Mouse (Mus musculus): Measurements from ENCODE around the gene Lhcgr. TPM values are rescaled to one million over a fixed set of nuclear protein-coding genes. Genes with fewer than 3 reads are reported as not detected.

The Lhcgr gene
- polyA plus RNA-seq (2015; fragmentation: Illumina TruSeq; extraction: RNeasy Lipid Tissue Mini Kit (QIAGEN cat#74804); ENCODE audit: insufficient read depth, low replicate concordance), result 0.36 TPM

GRCm38 (mm10) chr17:88791440-88792152 lies at the start of gene Lhcgr:
Gene Lhcgr (minus strand): TSS chr17:88791990.

GRCm38 (mm10) chr17:88668452-88668851 lies 123.3 kb downstream of the Lhcgr start, which contains the start of gene Gtf2a1l:
Gene Gtf2a1l (plus strand): TSS chr17:88668660.

Other genes with a start within 250 kb of the Lhcgr start
- 14.8 TPM for gene Ston1, start 194.3 kb downstream of the Lhcgr start, polyA plus RNA-seq (2015; fragmentation: Illumina TruSeq; extraction: RNeasy Lipid Tissue Mini Kit (QIAGEN cat#74804); ENCODE audit: insufficient read depth, low replicate concordance)
- not detected for gene Gtf2a1l, start 123.3 kb downstream of the Lhcgr start, polyA plus RNA-seq (2015; fragmentation: Illumina TruSeq; extraction: RNeasy Lipid Tissue Mini Kit (QIAGEN cat#74804); ENCODE audit: insufficient read depth, low replicate concordance)